Mouse (Mus musculus) ovary, adult 10 weeks (tissue): ENCODE data around the gene Zfp712. TPM values are rescaled to one million over a fixed set of nuclear protein-coding genes. Genes with fewer than 3 reads are reported as not detected.

Experiments used
- polyA plus RNA-seq: library from polyadenylated mRNA; stranded (reverse); fragments of 350-450 nt; fragmentation: Illumina TruSeq; extraction: RNeasy Lipid Tissue Mini Kit (QIAGEN cat#74804); gene quantifications from one replicate; pipeline ENCODE4 v1.2.3, GENCODE M21; 2014

Gene Zfp712
- 23.4 TPM for polyA plus RNA-seq

GRCm38 (mm10) chr13:67060786-67061358, at the start of gene Zfp712:
Gene Zfp712 (minus strand): TSS chr13:67061170.

GRCm38 (mm10) chr13:67108194-67108820, 47.3 kb upstream of the Zfp712 start, which contains the start of gene Gm28557:
Gene Gm28557 (minus strand): TSS chr13:67108604.

GRCm38 (mm10) chr13:67097876-67098275, 36.9 kb upstream of the Zfp712 start, which contains the start of gene Zfp708:
Gene Zfp708 (minus strand): TSS chr13:67097976.

Other genes starting within 250 kb of the Zfp712 start
- gene Gm10767, start 156.3 kb downstream of the Zfp712 start, polyA plus RNA-seq: 1.8 TPM
- gene Zfp708, start 36.8 kb upstream of the Zfp712 start, polyA plus RNA-seq: 42.0 TPM
- gene Gm28557, start 47.4 kb upstream of the Zfp712 start, polyA plus RNA-seq: 7.5 TPM
- 1.8 TPM for gene Rslcan18, start 55.1 kb upstream of the Zfp712 start, polyA plus RNA-seq
- gene Zfp759, start 60.5 kb upstream of the Zfp712 start, polyA plus RNA-seq: 30.8 TPM
- gene Rsl1, start 112.0 kb upstream of the Zfp712 start, polyA plus RNA-seq: 42.0 TPM
- gene Zfp455, start 133.3 kb upstream of the Zfp712 start, polyA plus RNA-seq: 23.7 TPM
- 11.5 TPM for gene Zfp458, start 217.3 kb upstream of the Zfp712 start, polyA plus RNA-seq
- 0.63 TPM for gene Zfp457, start 245.3 kb upstream of the Zfp712 start, polyA plus RNA-seq